Mouse (Mus musculus): Measurements from ENCODE around the gene Psmd14. TPM values are rescaled to one million over a fixed set of nuclear protein-coding genes. Genes with fewer than 3 reads are reported as not detected.

Psmd14 gene
- total and polyA plus RNA-seq, 3 experiments, result 19.2 to 47.7 (median 47.1) TPM

DNA sequence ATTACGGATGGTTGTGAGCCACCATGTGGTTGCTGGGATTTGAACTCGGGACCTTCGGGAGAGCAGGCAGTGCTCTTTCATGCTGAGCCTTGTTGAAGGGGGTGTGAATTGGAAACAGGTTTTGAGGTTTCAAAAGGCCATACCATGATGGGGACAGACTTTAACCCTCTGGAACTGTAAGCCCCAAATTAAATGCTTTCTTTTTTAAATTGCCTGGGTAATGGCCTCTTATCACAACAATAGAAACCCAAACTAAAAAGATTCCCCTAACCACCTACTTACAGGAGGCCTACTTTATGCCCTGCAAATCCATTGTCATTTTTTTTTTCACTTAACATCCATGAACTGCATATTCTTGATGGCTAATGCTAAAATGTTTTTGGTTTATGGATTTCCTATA, 36.9 kb upstream of the Psmd14 start:
- H3K36me3 ChIP-seq (ENCODE audit: control insufficient read depth, insufficient read depth, low read length), result no peaks in the 10 kb centered on the region
- no peaks in the 10 kb centered on the region for H3K27me3 ChIP-seq (ENCODE audit: control insufficient read depth, insufficient read depth, low read length)
- H3K9ac ChIP-seq (ENCODE audit: low read depth, low read length), result no peak overlapping the region
- H3K4me3 ChIP-seq, result no peak overlapping the region
- no peak for DNase-seq
- no peak overlapping the region for H3K27ac ChIP-seq
- intact Hi-C loops (cut with DNase I), result no loop called here
- no peaks in the 10 kb centered on the region for H3K79me2 ChIP-seq (replicated peaks; ENCODE audit: control insufficient read depth, insufficient read depth, low read length)
- 96% methylated on average over 3 of the region's 3 CpGs for WGBS
- TF ChIP-seq EP300 (IDR thresholded peaks at IDR 0.05; ENCODE audit: insufficient read depth, low read depth, low read length), result no peak
- no peak for TF ChIP-seq CTCF (IDR thresholded peaks at IDR 0.05)
- no peak for TF ChIP-seq POLR2A (IDR thresholded peaks at IDR 0.05; ENCODE audit: insufficient read depth, low read depth, low read length)
- H3K4me1 ChIP-seq (ENCODE audit: control insufficient read depth, insufficient read depth, low read length), result no peaks in the 10 kb centered on the region

DNA sequence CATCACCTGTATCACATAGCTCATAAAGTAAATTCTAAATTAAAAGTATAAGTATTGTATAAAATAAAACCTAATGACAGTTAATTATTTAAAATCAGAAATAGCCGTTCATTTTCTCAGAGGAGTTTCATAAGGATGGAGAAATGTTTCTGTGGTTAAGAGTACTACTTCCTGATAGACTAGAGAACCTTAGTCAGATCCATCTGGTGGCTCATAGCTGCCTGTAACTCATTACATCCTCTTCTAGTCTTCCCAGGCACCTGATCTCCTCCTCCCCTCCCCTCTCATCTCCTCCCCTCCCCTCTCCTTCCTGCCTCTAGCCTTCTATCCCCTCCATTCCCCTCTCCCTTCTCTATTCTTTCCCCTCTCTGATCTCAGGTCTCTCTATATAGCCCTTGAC, 29.9 kb upstream of the Psmd14 start:
- no peaks in the 10 kb centered on the region for H3K79me2 ChIP-seq (replicated peaks; ENCODE audit: control insufficient read depth, insufficient read depth, low read length)
- 76% methylated on average over 1 of the region's 1 CpGs for WGBS

DNA sequence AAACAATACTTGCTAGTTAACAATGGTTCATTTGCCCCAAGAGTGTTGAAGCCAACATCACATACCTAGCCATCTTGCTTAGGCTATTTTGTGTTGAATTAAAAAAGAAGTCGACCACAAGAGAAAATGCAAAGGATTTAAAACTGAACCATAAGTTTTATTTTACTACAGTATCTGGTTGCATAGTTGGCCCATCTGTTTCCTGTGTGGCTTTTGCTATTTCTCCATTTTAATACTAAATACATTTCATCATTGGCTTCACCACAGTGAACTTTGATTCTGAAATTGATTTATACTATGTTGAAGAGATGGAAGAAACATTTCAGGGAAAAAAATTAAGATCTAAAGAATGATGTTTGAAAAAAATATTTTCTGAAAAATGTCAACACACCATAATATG, 25.0 kb upstream of the Psmd14 start:
- no peaks in the 10 kb centered on the region for H3K27me3 ChIP-seq (ENCODE audit: control insufficient read depth, insufficient read depth, low read length)
- 51% methylated on average over 1 of the region's 1 CpGs for WGBS
- intact Hi-C loops (cut with DNase I), result no loop called here
- H3K4me3 ChIP-seq, result no peak overlapping the region
- no peaks in the 10 kb centered on the region for H3K36me3 ChIP-seq (ENCODE audit: control insufficient read depth, insufficient read depth, low read length)
- TF ChIP-seq CTCF (IDR thresholded peaks at IDR 0.05), result no peak
- TF ChIP-seq POLR2A (IDR thresholded peaks at IDR 0.05; ENCODE audit: insufficient read depth, low read depth, low read length), result no peak
- no peak for TF ChIP-seq EP300 (IDR thresholded peaks at IDR 0.05; ENCODE audit: insufficient read depth, low read depth, low read length)
- no peaks in the 10 kb centered on the region for H3K4me1 ChIP-seq (ENCODE audit: control insufficient read depth, insufficient read depth, low read length)
- no peak overlapping the region for H3K27ac ChIP-seq
- no peak overlapping the region for H3K9ac ChIP-seq (ENCODE audit: low read depth, low read length)
- no peak for DNase-seq
- H3K79me2 ChIP-seq (replicated peaks; ENCODE audit: control insufficient read depth, insufficient read depth, low read length), result no peaks in the 10 kb centered on the region

More for the DNA sequence above, 29.9 kb upstream of the Psmd14 start:
- Histone ChIP-seq H3K9ac (ENCODE audit: low read depth, low read length) (no peak overlapping the region), H3K27ac (no peak overlapping the region), H3K36me3 (ENCODE audit: control insufficient read depth, insufficient read depth, low read length) (no peaks in the 10 kb centered on the region), H3K4me3 (no peak overlapping the region), H3K4me1 (ENCODE audit: control insufficient read depth, insufficient read depth, low read length) (no peaks in the 10 kb centered on the region), H3K27me3 (ENCODE audit: control insufficient read depth, insufficient read depth, low read length) (no peaks in the 10 kb centered on the region)
- intact Hi-C loops (cut with DNase I), result no loop called here
- DNase-seq, result no peak
- TF ChIP-seq CTCF (IDR thresholded peaks at IDR 0.05) (no peak), EP300 (IDR thresholded peaks at IDR 0.05; ENCODE audit: insufficient read depth, low read depth, low read length) (no peak), POLR2A (IDR thresholded peaks at IDR 0.05; ENCODE audit: insufficient read depth, low read depth, low read length) (no peak)

DNA sequence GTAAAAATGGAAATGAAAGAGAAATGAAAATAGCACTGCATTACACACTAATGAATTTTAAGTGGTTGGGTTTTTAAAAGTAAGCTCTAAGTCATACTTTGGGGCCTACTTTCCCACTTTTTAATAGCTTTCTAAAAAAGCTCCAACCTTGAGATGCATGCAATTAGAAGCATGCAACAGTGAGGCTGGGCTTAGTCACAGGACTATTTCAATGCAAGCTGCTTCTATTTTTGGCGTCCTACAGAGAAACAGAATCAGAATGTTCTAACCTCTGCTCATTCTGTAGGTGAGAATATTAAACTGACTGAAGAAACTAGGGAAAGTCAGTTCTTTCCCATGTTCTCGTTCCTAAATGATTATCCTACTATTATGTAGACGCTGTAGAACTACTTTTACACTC, 22.4 kb upstream of the Psmd14 start:
- DNase-seq, result no peak
- no peak overlapping the region for H3K9ac ChIP-seq (ENCODE audit: low read depth, low read length)
- H3K79me2 ChIP-seq (replicated peaks; ENCODE audit: control insufficient read depth, insufficient read depth, low read length), result no peaks in the 10 kb centered on the region
- intact Hi-C loops (cut with DNase I), result no loop called here
- no peaks in the 10 kb centered on the region for H3K27me3 ChIP-seq (ENCODE audit: control insufficient read depth, insufficient read depth, low read length)
- H3K36me3 ChIP-seq (ENCODE audit: control insufficient read depth, insufficient read depth, low read length), result no peaks in the 10 kb centered on the region
- H3K4me1 ChIP-seq (ENCODE audit: control insufficient read depth, insufficient read depth, low read length), result no peaks in the 10 kb centered on the region
- no peak for TF ChIP-seq EP300 (IDR thresholded peaks at IDR 0.05; ENCODE audit: insufficient read depth, low read depth, low read length)
- WGBS, result 66% methylated on average over 3 of the region's 3 CpGs
- H3K4me3 ChIP-seq, result no peak overlapping the region
- no peak overlapping the region for H3K27ac ChIP-seq

DNA sequence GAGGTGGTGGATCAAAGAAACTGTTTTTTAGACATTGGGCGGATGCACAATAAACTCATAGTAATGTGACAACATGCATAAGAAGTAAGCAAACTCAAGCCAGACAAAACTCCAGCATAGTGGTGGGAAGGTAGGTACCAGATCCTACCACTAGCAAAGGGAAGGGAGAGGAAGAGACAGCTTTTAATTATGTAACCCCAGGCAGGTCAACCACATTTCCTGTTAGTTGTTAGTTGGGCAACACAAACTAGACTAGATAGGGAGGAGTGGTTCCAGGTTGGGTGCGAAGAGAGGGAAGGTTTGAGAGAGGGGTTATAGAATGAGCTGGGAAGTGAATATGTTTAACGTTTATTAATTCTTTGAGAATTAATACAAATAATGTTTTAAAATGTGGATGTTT, 1.9 kb upstream of the Psmd14 start:
- WGBS, result 92% methylated on average over 3 of the region's 3 CpGs
- H3K4me1 ChIP-seq (ENCODE audit: control insufficient read depth, insufficient read depth, low read length), result peaks cover 2% of the 10 kb centered on the region
- no peak overlapping the region for H3K9ac ChIP-seq (ENCODE audit: low read depth, low read length)
- peaks cover 6% of the 10 kb centered on the region for H3K79me2 ChIP-seq (replicated peaks; ENCODE audit: control insufficient read depth, insufficient read depth, low read length)
- 0 out of 2 replicates have a peak, but pooled peaks cover 2% of the 10 kb centered on the region for H3K36me3 ChIP-seq (ENCODE audit: control insufficient read depth, insufficient read depth, low read length)
- H3K27ac ChIP-seq, result no peak overlapping the region
- H3K27me3 ChIP-seq (ENCODE audit: control insufficient read depth, insufficient read depth, low read length), result no peaks in the 10 kb centered on the region; the same call in 1 of the 2 replicates
- TF ChIP-seq POLR2A (IDR thresholded peaks at IDR 0.05; ENCODE audit: insufficient read depth, low read depth, low read length), result no peak
- TF ChIP-seq CTCF (IDR thresholded peaks at IDR 0.05), result no peak
- no peak for TF ChIP-seq EP300 (IDR thresholded peaks at IDR 0.05; ENCODE audit: insufficient read depth, low read depth, low read length)
- no peak overlapping the region for H3K4me3 ChIP-seq
- DNase-seq, result no peak
- intact Hi-C loops (cut with DNase I), result no loop called here

DNA sequence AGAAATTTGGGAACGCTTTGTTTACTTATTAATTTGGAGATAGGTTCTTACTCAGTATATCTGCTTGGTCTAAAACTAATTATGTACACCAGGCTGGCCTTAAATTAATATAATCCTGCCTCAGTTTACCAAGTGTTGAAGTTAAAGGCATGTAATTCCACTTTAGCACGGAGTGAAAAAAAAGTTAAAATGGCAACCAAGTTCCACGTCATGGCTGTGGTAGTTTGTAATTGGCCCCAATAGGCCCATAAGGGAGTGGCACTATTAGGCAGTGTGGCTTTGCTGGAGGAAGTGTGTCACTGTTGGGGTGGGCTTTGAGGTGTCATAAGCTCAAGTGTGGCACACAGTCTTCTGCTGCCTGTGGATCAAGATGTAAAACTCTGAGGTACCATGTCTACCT, 1.0 kb downstream of the Psmd14 start:
- Histone ChIP-seq H3K27ac (no peak overlapping the region), H3K4me1 (ENCODE audit: control insufficient read depth, insufficient read depth, low read length) (peaks cover 2% of the 10 kb centered on the region), H3K4me3 (peak overlapping the region; percentile 97), H3K9ac (ENCODE audit: low read depth, low read length) (no peak overlapping the region), H3K27me3 (ENCODE audit: control insufficient read depth, insufficient read depth, low read length) (no peaks in the 10 kb centered on the region; the same call in 1 of the 2 replicates), H3K79me2 (replicated peaks; ENCODE audit: control insufficient read depth, insufficient read depth, low read length) (peaks cover 6% of the 10 kb centered on the region), H3K36me3 (ENCODE audit: control insufficient read depth, insufficient read depth, low read length) (0 out of 2 replicates have a peak, but pooled peaks cover 2% of the 10 kb centered on the region)
- intact Hi-C loops (cut with DNase I), result loop anchor here (5.0 kb wide), 2 partner anchors 100 to 120 kb away; no protein-coding TSS in a partner anchor
- no peak for DNase-seq
- WGBS, result 37% methylated on average over 3 of the region's 3 CpGs
- TF ChIP-seq CTCF (IDR thresholded peaks at IDR 0.05) (no peak), POLR2A (IDR thresholded peaks at IDR 0.05; ENCODE audit: insufficient read depth, low read depth, low read length) (no peak), EP300 (IDR thresholded peaks at IDR 0.05; ENCODE audit: insufficient read depth, low read depth, low read length) (no peak)

Measured in heart, adult 2 months (tissue).